Mouse (Mus musculus) left cerebral cortex, adult 2 months (tissue): ENCODE data around the gene Neurl4. TPM values are rescaled to one million over a fixed set of nuclear protein-coding genes. Genes with fewer than 3 reads are reported as not detected.
A peak's percentile ranks its signal among the peaks of the same experiment; 100 is the strongest.

ENCODE experiments used
- DNase-seq, 2 experiments: peaks; one replicate each; pipeline ENCODE4 v3.0.0; 2021 to 2022; ENCODE audit warnings: low spot score in 2 of 2, mixed read lengths in 1 of 2; ENCODE audit errors: extremely low spot score in 1 of 2
- H3K27ac ChIP-seq: fragments of 200-600 bp; 2 replicates; pipeline ENCODE4 v1.8.1; 2022
- H3K4me3 ChIP-seq: fragments of 200-600 bp; 2 replicates; pipeline ENCODE4 v1.8.1; 2022
- CTCF ChIP-seq: fragments of 200-600 bp; IDR thresholded peaks from 2 replicates; pipeline ENCODE4 v1.8.1; 2022; ENCODE audit warnings: antibody characterized with exemption, mild to moderate bottlenecking, moderate library complexity
- intact Hi-C: fragments of 180-260 bp; cut with DNase I; formaldehyde crosslinking; loops from one replicate; pipeline ENCODE4 v1.15.1; 2025
- total RNA-seq, 2 experiments: library from RNA; stranded (reverse); gene quantifications; 2 replicates each; pipeline ENCODE4 v1.2.3; 2021

The Neurl4 gene
- total RNA-seq, 2 experiments from 2014 or later: 121 to 124 TPM

- no peak for TF ChIP-seq CTCF
- Histone ChIP-seq H3K4me3 (no peak overlapping the region), H3K27ac (no peak overlapping the region)
- intact Hi-C loops: no loop called here
- DNase-seq: no peak
Measured at GRCm38 (mm10) chr11:69871822-69872221, 29.1 kb upstream of the Neurl4 start.

- intact Hi-C loops: no loop called here
- Histone ChIP-seq H3K27ac (no peak overlapping the region), H3K4me3 (no peak overlapping the region)
- no peak for DNase-seq
- TF ChIP-seq CTCF: no peak
Measured at GRCm38 (mm10) chr11:69872451-69872850, 28.4 kb upstream of the Neurl4 start.

- TF ChIP-seq CTCF: no peak
- intact Hi-C loops: loop anchor here (2.0 to 5.0 kb wide), 4 partner anchors 39 to 193 kb away; partner anchors contain the start of genes Fgf11, Nlgn2, Polr2a and Senp3
- no peak for DNase-seq
- H3K27ac ChIP-seq: peak overlapping the region; percentile 24; the same call in 1 of the 2 replicates
- H3K4me3 ChIP-seq: no peak overlapping the region
Measured at GRCm38 (mm10) chr11:69876186-69876585, 24.7 kb upstream of the Neurl4 start.

- peak; percentile 69 to 77 for DNase-seq
- peak; percentile 82 for TF ChIP-seq CTCF
Measured at GRCm38 (mm10) chr11:69876867-69877266, 24.0 kb upstream of the Neurl4 start.

GRCm38 (mm10) chr11:69877878-69878277 is 23.0 kb upstream of the Neurl4 start, which contains the start of gene Tmem95:
Tmem95 (minus strand) TSS chr11:69878018.
- DNase-seq: no peak
- TF ChIP-seq CTCF: no peak
- Histone ChIP-seq H3K4me3 (no peak within 1 kb of the TSS), H3K27ac (no peak within 1 kb of the TSS)
- intact Hi-C loops: loop anchor here (2.0 to 5.0 kb wide), 4 partner anchors 41 to 195 kb away; partner anchors contain the start of genes Fgf11, Nlgn2, Polr2a and Senp3

More at GRCm38 (mm10) chr11:69876867-69877266, 24.0 kb upstream of the Neurl4 start:
- Histone ChIP-seq H3K27ac (no peak overlapping the region; the same call in 1 of the 2 replicates), H3K4me3 (no peak overlapping the region)
- intact Hi-C loops: loop anchor here (2.0 to 5.0 kb wide), 4 partner anchors 40 to 194 kb away; partner anchors contain the start of genes Fgf11, Nlgn2, Polr2a and Senp3

- TF ChIP-seq CTCF: no peak
- no peak for DNase-seq
- Histone ChIP-seq H3K27ac (no peak overlapping the region), H3K4me3 (no peak overlapping the region)
- intact Hi-C loops: loop anchor here (5.0 kb wide), 2 partner anchors 76 to 121 kb away; partner anchors contain the start of genes Fgf11 and Polr2a
Measured at GRCm38 (mm10) chr11:69878399-69878798, 22.5 kb upstream of the Neurl4 start.

GRCm38 (mm10) chr11:69878952-69879351 is 21.9 kb upstream of the Neurl4 start:
- no peak overlapping the region for H3K27ac ChIP-seq
- no peak for DNase-seq
- no peak for TF ChIP-seq CTCF
- H3K4me3 ChIP-seq: no peak overlapping the region
- intact Hi-C loops: loop anchor here (5.0 kb wide), 2 partner anchors 77 to 122 kb away; partner anchors contain the start of genes Fgf11 and Polr2a

GRCm38 (mm10) chr11:69879711-69880110 is 21.2 kb upstream of the Neurl4 start:
- intact Hi-C loops: loop anchor here (2.0 to 5.0 kb wide), 3 partner anchors 21 to 122 kb away; partner anchors contain the start of genes 2810408A11Rik, Fgf11, Neurl4 and Polr2a
- Histone ChIP-seq H3K4me3 (peak overlapping the region; percentile 53), H3K27ac (no peak overlapping the region)
- DNase-seq: no peak
- TF ChIP-seq CTCF: no peak

GRCm38 (mm10) chr11:69880506-69880852 is 20.4 kb upstream of the Neurl4 start:
- H3K27ac ChIP-seq: peak overlapping the region; percentile 78
- peak overlapping the region; percentile 53 for H3K4me3 ChIP-seq
- intact Hi-C loops: loop anchor here (2.0 kb wide), 1 partner anchor 20 kb away; the partner anchor contains the start of genes 2810408A11Rik and Neurl4
- peak; percentile 72 for TF ChIP-seq CTCF
- DNase-seq: peak in 1 of 2 experiments; percentile 28

- peak within 1 kb of the TSS; percentile 53 for H3K4me3 ChIP-seq
- peak; percentile 33 for TF ChIP-seq CTCF
- peak; percentile 72 to 73 for DNase-seq
- intact Hi-C loops: loop anchor here (2.0 kb wide), 1 partner anchor 20 kb away; the partner anchor contains the start of genes 2810408A11Rik and Neurl4
- peak within 1 kb of the TSS; percentile 78 for H3K27ac ChIP-seq
Measured at GRCm38 (mm10) chr11:69880853-69881603, 19.8 kb upstream of the Neurl4 start, which contains the start of gene Kctd11. Kctd11 (minus strand) TSS chr11:69881406.

- no peak for DNase-seq
- no peak for TF ChIP-seq CTCF
- H3K4me3 ChIP-seq: peak overlapping the region; percentile 53
- H3K27ac ChIP-seq: peak overlapping the region; percentile 78
- intact Hi-C loops: loop anchor here (2.0 kb wide), 1 partner anchor 19 kb away; the partner anchor contains the start of genes 2810408A11Rik and Neurl4
Measured at GRCm38 (mm10) chr11:69881787-69882670, 18.8 kb upstream of the Neurl4 start.
